8 mouse cellular contexts compared by ENCODE assay signal in genomic region chr10:69889779-69890178, GRCm38 (mm10).
DNase-seq lines count a peak whose midpoint lies in the region; ATAC-seq lines count a peak whose summit lies in the region.

No protein-coding gene starts in this region.

- DNase-seq in embryo, embryonic 10 days (ENCODE audit: low spot score) = peak; percentile 63
- DNase-seq in embryo, embryonic 9.5 days (ENCODE audit: extremely low spot score) = no peak
- peak; percentile 59 to 60 for DNase-seq in left cerebral cortex, postnatal 14 days (ENCODE audit: low spot score in 2 of 2)
- no peak for DNase-seq in left cerebral cortex, postnatal 25 days (ENCODE audit: low spot score in 2 of 2)
- DNase-seq in NIH3T3 (ENCODE audit: low read depth) = peak; percentile 84
- DNase-seq in induced T-regulatory cell, adult 2 months (ENCODE audit: low read depth) = peak; percentile 28
- no peak for DNase-seq in T-cell, adult 2 months (ENCODE audit: low spot score)

- ATAC-seq in activated CD4-positive, CD25-positive, alpha-beta regulatory T cell, adult 4 months = no peak

- intact Hi-C loops in left cerebral cortex, postnatal 14 days (cut with DNase I) = no loop called here
- intact Hi-C loops in left cerebral cortex, postnatal 25 days (cut with DNase I) = loop anchor here (5.0 kb wide), 1 partner anchor 73 kb away; no protein-coding TSS in a partner anchor

Comparison
In these comparisons a context has a peak if more than half of its experiments do, and no peak if none do; other contexts are left out.
1. DNase-seq: peak in embryo, embryonic 10 days (single experiment), left cerebral cortex, postnatal 14 days (2 of 2), NIH3T3 (single experiment) and induced T-regulatory cell, adult 2 months (single experiment); none in embryo, embryonic 9.5 days (single experiment), left cerebral cortex, postnatal 25 days (0 of 2) and T-cell, adult 2 months (single experiment).